Mouse (Mus musculus) ES-E14 (cell line): ENCODE results near the gene Gpat3. TPM values are rescaled to one million over a fixed set of nuclear protein-coding genes. Genes with fewer than 3 reads are reported as not detected.

Source experiments
- DNase-seq: peaks from one replicate; pipeline ENCODE4 v3.0.0-alpha.2; 2013; ENCODE audit warnings: low read depth, low spot score
- H3K27ac ChIP-seq: 2 replicates; pipeline ENCODE4 v1.5.1; 2012; ENCODE audit warnings: low read depth, mild to moderate bottlenecking, low read length, moderate library complexity, mixed read lengths; ENCODE audit not compliant: poor library complexity, insufficient read depth, severe bottlenecking
- H3K36me3 ChIP-seq: 2 replicates; pipeline ENCODE4 v1.6.1; 2012; ENCODE audit warnings: mild to moderate bottlenecking, low read length, moderate library complexity, mixed read lengths; ENCODE audit not compliant: control insufficient read depth, poor library complexity, insufficient read depth, severe bottlenecking
- H3K4me1 ChIP-seq, 2 experiments: fragments of 150-350 bp in 1 of 2; sonication (generic) in 1 of 2; 2 replicates each; pipeline ENCODE4 v1.6.1; 2012; ENCODE audit warnings: low read length in 2 of 2, mild to moderate bottlenecking in 1 of 2, mixed read lengths in 1 of 2; ENCODE audit not compliant: control insufficient read depth in 2 of 2, insufficient read depth in 2 of 2, poor library complexity in 1 of 2
- H3K4me3 ChIP-seq, 2 experiments: fragments of 150-350 bp in 1 of 2; sonication (generic) in 1 of 2; 2 replicates each; pipeline ENCODE4 v1.5.1; 2012; ENCODE audit warnings: low read length in 2 of 2, low read depth in 1 of 2, mild to moderate bottlenecking in 1 of 2, mixed read lengths in 1 of 2; ENCODE audit not compliant: insufficient read depth in 1 of 2, poor library complexity in 1 of 2, severe bottlenecking in 1 of 2
- H3K9ac ChIP-seq: 2 replicates; pipeline ENCODE4 v1.6.1; 2012; ENCODE audit warnings: low read depth, mild to moderate bottlenecking, low read length, mixed read lengths; ENCODE audit not compliant: poor library complexity, insufficient read depth, severe bottlenecking
- H3K9me3 ChIP-seq: fragments of 150-350 bp; sonication (generic); 2 replicates; pipeline ENCODE4 v1.6.1; 2012; ENCODE audit warnings: low read depth, mild to moderate bottlenecking, low read length; ENCODE audit not compliant: control insufficient read depth, insufficient read depth
- CHD2 ChIP-seq: IDR thresholded peaks from 2 replicates; pipeline ENCODE4 v1.6.1; 2014; ENCODE audit warnings: mild to moderate bottlenecking, low read depth, low read length, inconsistent platforms
- HCFC1 ChIP-seq: IDR thresholded peaks from 2 replicates; pipeline ENCODE4 v1.6.1; 2012; ENCODE audit warnings: low read length, inconsistent platforms, borderline replicate concordance; ENCODE audit not compliant: insufficient read depth
- MAFK ChIP-seq: IDR thresholded peaks from 2 replicates; pipeline ENCODE4 v1.6.1; 2014; ENCODE audit warnings: mild to moderate bottlenecking, low read depth, low read length, inconsistent platforms; ENCODE audit not compliant: insufficient read depth
- ZC3H11A ChIP-seq: IDR thresholded peaks from 2 replicates; pipeline ENCODE4 v1.6.1; 2012; ENCODE audit warnings: low read depth, mild to moderate bottlenecking, inconsistent platforms, low read length, borderline replicate concordance
- ZNF384 ChIP-seq: IDR thresholded peaks from 2 replicates; pipeline ENCODE4 v1.6.1; 2012; ENCODE audit warnings: low read depth, low read length, inconsistent platforms
- in situ Hi-C, 2 experiments: fragments of 600-800 bp; cut with MboI; formaldehyde crosslinking; loops; one replicate each; pipeline ENCODE4 v1.15.1; 2025; ENCODE audit warnings: low sequenced_read_pairs in 2 of 2, inconsistent platforms in 1 of 2; ENCODE audit not compliant: unreplicated experiment in 2 of 2
- total RNA-seq: library from RNA; depleted of rRNA; stranded (reverse); fragments of 300-350 nt; gene quantifications from 2 replicates; pipeline ENCODE4 v1.2.3, GENCODE M21; 2012; rRNA removed

Gpat3 gene
- total RNA-seq, 1 experiment, result 9.3 TPM

DNA sequence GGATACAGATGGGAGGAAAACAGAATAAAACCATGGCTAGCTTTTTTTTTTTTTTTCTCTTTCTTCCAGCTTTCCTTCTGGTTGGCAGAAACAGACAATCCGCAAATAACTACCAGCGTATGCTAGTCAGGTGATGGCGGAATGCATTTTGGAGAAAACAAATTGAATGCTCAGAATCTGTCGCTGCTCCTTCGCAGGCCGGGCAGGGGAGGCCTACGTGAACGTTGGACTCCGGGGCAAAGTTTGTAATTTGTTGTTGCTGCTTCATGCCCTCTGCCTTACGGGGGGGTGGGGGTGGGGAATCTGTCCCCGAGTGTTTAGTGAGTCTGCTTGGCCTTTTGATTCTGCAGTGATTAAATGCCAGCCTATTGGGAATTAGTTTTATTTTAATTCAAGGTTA, 98.2 kb downstream of the Gpat3 start:
- no peak overlapping the region for H3K9ac ChIP-seq
- H3K36me3 ChIP-seq, result no peaks in the 10 kb centered on the region
- H3K9me3 ChIP-seq, result no peaks in the 10 kb centered on the region
- H3K27ac ChIP-seq, result no peak overlapping the region
- H3K4me3 ChIP-seq, result no peak overlapping the region
- in situ Hi-C loops, result no loop called here
- TF ChIP-seq ZC3H11A, result no peak
- TF ChIP-seq MAFK, result no peak
- TF ChIP-seq HCFC1, result no peak
- TF ChIP-seq ZNF384, result no peak
- no peak for TF ChIP-seq CHD2
- DNase-seq, result no peak
- H3K4me1 ChIP-seq, result no peaks in the 10 kb centered on the region

DNA sequence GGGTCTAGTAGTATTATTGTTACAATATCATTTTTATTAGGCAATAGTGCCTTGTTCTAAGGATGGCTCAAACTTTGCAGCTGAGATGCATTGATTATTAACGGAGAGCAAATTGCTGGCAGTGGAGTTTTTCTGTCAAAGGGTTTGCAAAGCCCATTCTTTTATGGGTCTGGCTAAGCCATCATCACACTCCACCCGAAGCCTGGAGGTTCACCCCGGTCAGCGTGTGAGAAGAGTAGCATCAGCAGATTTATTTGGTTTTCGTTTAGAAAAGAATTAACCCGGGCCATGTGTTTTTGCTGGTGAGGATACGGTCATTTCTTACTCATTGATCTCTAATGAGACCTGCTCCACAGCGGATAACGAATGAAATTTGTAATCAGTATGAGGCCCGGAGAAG, 99.8 kb downstream of the Gpat3 start:
- no peak for DNase-seq
- in situ Hi-C loops, result no loop called here
- H3K9me3 ChIP-seq, result no peaks in the 10 kb centered on the region
- H3K4me1 ChIP-seq, result no peaks in the 10 kb centered on the region
- TF ChIP-seq ZNF384 (no peak), HCFC1 (no peak), ZC3H11A (no peak), CHD2 (no peak), MAFK (no peak)
- no peak overlapping the region for H3K9ac ChIP-seq
- H3K36me3 ChIP-seq, result no peaks in the 10 kb centered on the region
- no peak overlapping the region for H3K4me3 ChIP-seq
- H3K27ac ChIP-seq, result no peak overlapping the region

Other genes starting within 250 kb of the Gpat3 start
- 27.4 and 43.9 TPM in 2 replicates for gene Coq2, start 170.6 kb upstream of the Gpat3 start, total RNA-seq
- 0.32 and 1.2 TPM in 2 replicates for gene Hpse, start 126.0 kb upstream of the Gpat3 start, total RNA-seq
- 30.1 and 39.4 TPM in 2 replicates for gene Helq, start 47.1 kb upstream of the Gpat3 start, total RNA-seq
- gene Mrps18c, start 47.1 kb upstream of the Gpat3 start, total RNA-seq, result 53.8 and 72.8 TPM in 2 replicates
- 19.5 and 20.7 TPM in 2 replicates for gene Abraxas1, start 24.7 kb upstream of the Gpat3 start, total RNA-seq